Mouse (Mus musculus): ENCODE measurements around the gene Ctnna3. TPM values are rescaled to one million over a fixed set of nuclear protein-coding genes. Genes with fewer than 3 reads are reported as not detected.
"Not testable (repeated sequence)": the region's sequence is repeated elsewhere in the genome, so short reads cannot be mapped to it uniquely, and the experiment has no call there.

Ctnna3 gene
- polyA plus RNA-seq, 1 experiment from 2014 or later, result 0.03 TPM

DNA sequence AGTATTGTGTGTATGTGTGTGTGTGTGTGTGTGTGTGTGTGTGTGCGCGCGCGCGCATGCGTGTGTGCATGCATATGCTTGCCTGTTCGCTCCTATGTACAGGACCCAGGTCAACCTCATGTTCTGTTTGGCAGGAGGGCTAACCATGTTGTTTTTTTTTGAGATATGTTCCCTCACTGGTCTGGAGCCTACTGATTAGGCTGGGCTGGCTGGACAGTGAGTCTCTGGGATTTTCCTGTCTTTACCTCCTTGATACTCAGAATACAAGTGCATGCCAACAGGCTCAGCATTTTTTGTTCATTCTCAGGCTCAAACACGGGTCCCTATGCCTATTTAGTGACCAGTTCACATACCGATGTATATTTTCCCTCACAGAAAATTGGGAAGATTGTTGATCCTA lies 794.1 kb downstream of the Ctnna3 start:
- H3K9me3 ChIP-seq (replicated peaks), result no peaks in the 10 kb centered on the region
- no peak overlapping the region for H3K27ac ChIP-seq (replicated peaks)
- H3K4me3 ChIP-seq (replicated peaks), result no peak overlapping the region
- H3K4me2 ChIP-seq, result no peak overlapping the region
- H3K27me3 ChIP-seq, result no peaks in the 10 kb centered on the region
- H3K4me1 ChIP-seq (replicated peaks), result no peaks in the 10 kb centered on the region
- no peak for ATAC-seq (ENCODE audit: insufficient read depth)
- no peak overlapping the region for H3K9ac ChIP-seq
- WGBS (ENCODE audit: insufficient replicate concordance), result 82% methylated on average over 9 of the region's 9 CpGs
- H3K36me3 ChIP-seq (replicated peaks), result no peaks in the 10 kb centered on the region

DNA sequence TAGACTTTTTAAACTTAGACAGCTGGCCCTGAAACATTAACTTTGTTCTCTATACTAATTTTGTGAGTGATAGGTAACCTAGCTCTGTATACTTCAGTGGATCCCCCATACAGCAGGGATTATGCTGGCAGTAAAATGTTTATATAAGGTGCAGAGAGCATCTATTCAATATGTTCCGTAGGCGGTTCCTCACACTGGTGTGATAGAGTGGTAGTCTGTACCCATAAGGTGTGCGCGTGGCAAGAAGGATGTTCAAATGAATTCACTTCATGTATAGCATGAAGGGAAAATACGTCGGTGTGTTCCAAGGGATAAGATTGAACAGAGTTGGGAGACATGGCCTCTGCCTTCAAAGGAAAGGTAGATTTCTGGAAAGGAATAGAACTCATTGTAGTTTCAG lies 794.5 kb downstream of the Ctnna3 start:
- H3K9ac ChIP-seq, result no peak overlapping the region
- H3K27me3 ChIP-seq, result no peaks in the 10 kb centered on the region
- no peak overlapping the region for H3K4me2 ChIP-seq
- WGBS (ENCODE audit: insufficient replicate concordance), result 75% methylated on average over 6 of the region's 6 CpGs
- H3K36me3 ChIP-seq (replicated peaks), result no peaks in the 10 kb centered on the region
- no peak overlapping the region for H3K27ac ChIP-seq (replicated peaks)
- no peak overlapping the region for H3K4me3 ChIP-seq (replicated peaks)
- ATAC-seq (ENCODE audit: insufficient read depth), result no peak
- no peaks in the 10 kb centered on the region for H3K4me1 ChIP-seq (replicated peaks)
- H3K9me3 ChIP-seq (replicated peaks), result no peaks in the 10 kb centered on the region

DNA sequence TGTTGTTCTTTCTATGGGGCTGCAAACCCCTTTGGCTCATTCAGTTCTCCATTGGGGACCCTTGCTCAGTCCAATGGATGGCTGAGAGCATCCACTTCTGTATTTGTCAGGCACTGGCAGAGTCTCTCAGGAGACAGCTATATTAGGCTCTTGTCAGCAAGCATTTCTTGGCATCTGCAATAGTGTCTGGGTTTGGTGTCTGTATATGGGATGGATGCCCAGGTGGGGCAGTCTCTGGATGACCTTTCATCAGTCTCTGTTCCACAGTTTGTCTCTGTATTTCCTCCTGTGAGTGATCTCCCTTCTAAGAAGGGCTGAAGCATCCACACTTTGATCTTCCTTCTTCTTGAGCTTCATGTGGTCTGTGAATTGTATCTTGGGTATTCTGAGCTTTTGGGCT lies 795.9 kb downstream of the Ctnna3 start:
- not testable (repeated sequence) for ATAC-seq (ENCODE audit: insufficient read depth); H3K36me3 ChIP-seq (replicated peaks); H3K4me1 ChIP-seq (replicated peaks); H3K9ac ChIP-seq; H3K4me3 ChIP-seq (replicated peaks); H3K9me3 ChIP-seq (replicated peaks); H3K4me2 ChIP-seq; H3K27ac ChIP-seq (replicated peaks); H3K27me3 ChIP-seq

DNA sequence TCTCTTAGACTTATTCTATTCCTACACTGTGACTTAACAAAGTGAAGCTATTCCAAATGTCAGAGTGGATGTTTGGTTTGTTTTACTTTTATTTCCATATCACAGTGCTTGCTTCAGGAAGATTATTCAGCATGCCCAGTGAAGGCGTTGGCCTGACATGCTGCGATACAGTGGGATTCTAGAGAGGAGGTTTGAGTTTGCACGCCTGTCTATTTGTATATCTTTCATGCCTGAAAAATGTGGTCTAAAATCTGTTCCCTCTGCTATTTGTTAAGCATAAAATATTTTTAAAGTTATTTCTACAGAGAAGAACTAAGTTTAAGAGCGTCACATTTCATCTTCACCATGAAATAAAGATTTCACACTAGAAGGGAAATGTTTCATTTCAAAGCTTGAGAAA lies 813.5 kb downstream of the Ctnna3 start:
- Histone ChIP-seq H3K9ac (no peak overlapping the region), H3K4me2 (no peak overlapping the region), H3K4me1 (replicated peaks) (no peaks in the 10 kb centered on the region), H3K9me3 (replicated peaks) (no peaks in the 10 kb centered on the region), H3K36me3 (replicated peaks) (no peaks in the 10 kb centered on the region), H3K27ac (replicated peaks) (no peak overlapping the region), H3K27me3 (no peaks in the 10 kb centered on the region), H3K4me3 (replicated peaks) (no peak overlapping the region)
- 63% methylated on average over 4 of the region's 4 CpGs for WGBS (ENCODE audit: insufficient replicate concordance)
- no peak for ATAC-seq (ENCODE audit: insufficient read depth)

DNA sequence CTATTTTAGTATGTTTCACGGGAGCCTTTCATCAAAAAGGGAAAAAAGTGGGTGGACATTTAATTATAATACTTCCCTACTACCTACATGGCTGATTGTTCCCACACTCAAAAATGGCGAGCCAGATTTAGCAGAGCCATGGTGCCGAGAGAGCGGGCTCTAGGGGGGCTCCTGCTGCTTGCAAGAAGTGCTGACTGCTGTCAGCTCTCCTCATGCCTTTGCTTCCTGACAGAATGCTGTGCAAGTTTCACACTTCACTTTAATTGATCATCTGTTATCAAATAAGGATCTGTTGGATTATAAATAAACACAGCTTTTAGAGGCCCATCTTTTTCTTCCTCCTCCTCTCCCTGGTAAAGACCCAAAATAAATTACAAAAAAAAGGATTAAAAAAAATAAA lies 838.3 kb downstream of the Ctnna3 start:
- ATAC-seq (ENCODE audit: insufficient read depth), result no peak
- Histone ChIP-seq H3K9ac (no peak overlapping the region), H3K27me3 (no peaks in the 10 kb centered on the region), H3K4me3 (replicated peaks) (no peak overlapping the region), H3K36me3 (replicated peaks) (no peaks in the 10 kb centered on the region), H3K4me2 (no peak overlapping the region), H3K27ac (replicated peaks) (no peak overlapping the region), H3K9me3 (replicated peaks) (no peaks in the 10 kb centered on the region), H3K4me1 (replicated peaks) (no peaks in the 10 kb centered on the region)
- 56% methylated on average over 4 of the region's 4 CpGs for WGBS (ENCODE audit: insufficient replicate concordance)

DNA sequence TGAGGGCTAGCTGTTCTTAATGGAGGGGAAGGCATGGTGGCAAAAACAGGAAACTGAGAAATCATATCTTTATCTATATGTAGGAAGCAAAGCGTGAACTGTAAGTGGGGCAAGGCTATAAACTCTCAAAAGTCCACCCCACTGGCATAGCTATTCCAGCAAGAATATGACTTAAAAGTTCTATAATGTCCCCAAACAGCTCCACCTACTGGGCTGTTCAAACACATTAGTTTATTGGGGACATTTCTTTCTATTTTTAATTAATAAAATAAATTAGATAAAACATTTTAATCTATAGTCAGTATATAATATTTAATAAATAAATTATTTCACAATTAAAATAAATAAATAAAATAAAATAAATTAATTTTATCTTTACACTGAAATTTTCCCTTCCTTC lies 845.2 kb downstream of the Ctnna3 start:
- 48% methylated on average over 1 of the region's 1 CpGs for WGBS (ENCODE audit: insufficient replicate concordance)
- H3K27ac ChIP-seq (replicated peaks), result no peak overlapping the region

DNA sequence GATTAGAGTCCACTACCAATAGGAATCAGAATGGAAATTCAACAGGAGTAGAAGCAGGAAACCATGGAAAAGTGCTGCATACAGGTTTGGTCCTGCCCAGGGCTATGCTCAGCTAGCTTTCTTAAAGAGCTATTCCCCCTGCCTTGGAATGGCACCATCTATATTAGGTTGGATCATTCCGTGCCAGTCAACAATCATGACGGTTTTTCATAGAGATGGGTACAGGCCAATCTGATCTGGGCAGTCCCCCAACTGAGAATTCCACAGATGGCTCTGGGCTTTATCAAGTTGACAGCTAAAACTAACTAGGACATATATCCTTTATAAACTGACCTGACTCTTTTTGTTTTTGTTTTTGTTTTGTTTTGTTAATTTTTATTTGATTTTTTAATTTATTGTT lies 848.9 kb downstream of the Ctnna3 start:
- Histone ChIP-seq H3K9me3 (replicated peaks) (no peaks in the 10 kb centered on the region), H3K4me1 (replicated peaks) (no peaks in the 10 kb centered on the region), H3K4me3 (replicated peaks) (no peak overlapping the region), H3K36me3 (replicated peaks) (no peaks in the 10 kb centered on the region), H3K27ac (replicated peaks) (no peak overlapping the region), H3K9ac (no peak overlapping the region), H3K27me3 (no peaks in the 10 kb centered on the region), H3K4me2 (no peak overlapping the region)
- 73% methylated on average over 2 of the region's 2 CpGs for WGBS (ENCODE audit: insufficient replicate concordance)
- ATAC-seq (ENCODE audit: insufficient read depth), result no peak

More for the DNA sequence above, 845.2 kb downstream of the Ctnna3 start:
- Histone ChIP-seq H3K9ac (no peak overlapping the region), H3K4me3 (replicated peaks) (no peak overlapping the region), H3K9me3 (replicated peaks) (no peaks in the 10 kb centered on the region), H3K4me2 (no peak overlapping the region), H3K36me3 (replicated peaks) (no peaks in the 10 kb centered on the region), H3K4me1 (replicated peaks) (no peaks in the 10 kb centered on the region), H3K27me3 (no peaks in the 10 kb centered on the region)
- no peak for ATAC-seq (ENCODE audit: insufficient read depth)

DNA sequence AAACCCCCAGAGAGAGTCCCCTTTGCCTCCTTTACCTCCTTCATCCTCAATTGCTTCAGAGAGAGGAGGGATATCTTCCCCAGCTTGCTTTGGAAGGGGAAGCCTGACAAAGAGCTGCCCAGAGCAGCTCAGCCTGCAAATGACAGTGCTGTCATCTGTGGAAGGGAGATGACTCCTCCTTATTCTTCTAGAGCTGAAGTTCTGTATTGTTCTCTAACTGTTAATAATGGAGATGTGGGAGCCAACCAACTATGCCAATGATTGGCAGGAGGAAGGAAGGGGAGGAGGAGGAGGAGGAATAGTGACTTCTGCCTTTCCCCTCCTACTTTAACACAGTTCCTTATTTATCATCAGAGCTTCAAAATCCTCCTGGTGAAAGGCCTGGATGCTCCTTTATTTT lies 875.9 kb downstream of the Ctnna3 start:
- Histone ChIP-seq H3K4me2 (no peak overlapping the region), H3K4me3 (replicated peaks) (no peak overlapping the region), H3K27ac (replicated peaks) (no peak overlapping the region), H3K9me3 (replicated peaks) (no peaks in the 10 kb centered on the region), H3K36me3 (replicated peaks) (no peaks in the 10 kb centered on the region), H3K9ac (no peak overlapping the region), H3K4me1 (replicated peaks) (no peaks in the 10 kb centered on the region), H3K27me3 (no peaks in the 10 kb centered on the region)
- no peak for ATAC-seq (ENCODE audit: insufficient read depth)

DNA sequence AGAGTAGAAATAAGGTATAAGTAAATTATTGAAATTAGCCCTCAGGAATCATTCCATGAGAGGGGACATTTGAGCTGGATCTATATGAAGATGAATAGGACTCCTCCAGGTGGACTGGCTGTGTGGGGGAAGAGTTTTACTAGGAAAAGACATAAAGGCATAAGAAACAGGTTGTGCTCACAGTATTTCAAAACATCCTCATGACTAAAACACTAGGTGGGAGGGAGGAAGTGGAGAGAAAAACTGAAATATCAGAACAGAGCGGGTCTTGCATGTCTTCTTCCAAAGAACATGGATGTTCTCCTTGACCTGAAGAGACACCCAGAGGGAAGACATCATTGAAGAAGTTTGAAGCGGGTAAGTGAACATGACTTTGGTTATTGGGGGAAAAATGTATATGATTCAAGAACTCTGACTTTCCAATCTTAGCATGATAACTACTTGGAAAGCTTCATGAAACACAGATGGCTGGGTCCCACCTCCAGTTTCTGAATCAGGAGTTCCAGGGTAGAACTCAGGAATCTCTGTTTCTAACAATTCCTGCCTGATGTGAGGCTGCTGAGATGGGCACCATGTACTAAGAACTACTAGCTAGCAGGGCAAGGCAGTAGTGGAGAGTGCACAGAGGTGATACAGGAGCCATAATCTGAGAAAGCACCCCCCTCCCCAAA lies 881.9 kb downstream of the Ctnna3 start:
- WGBS (ENCODE audit: insufficient replicate concordance), result 61% methylated on average over 2 of the region's 2 CpGs
- no peak overlapping the region for H3K27ac ChIP-seq (replicated peaks)
- H3K9me3 ChIP-seq (replicated peaks), result no peaks in the 10 kb centered on the region
- H3K27me3 ChIP-seq, result no peaks in the 10 kb centered on the region
- H3K36me3 ChIP-seq (replicated peaks), result no peaks in the 10 kb centered on the region
- H3K4me1 ChIP-seq (replicated peaks), result no peaks in the 10 kb centered on the region
- no peak for ATAC-seq (ENCODE audit: insufficient read depth)
- H3K4me3 ChIP-seq (replicated peaks), result no peak overlapping the region
- H3K9ac ChIP-seq, result no peak overlapping the region
- no peak overlapping the region for H3K4me2 ChIP-seq

DNA sequence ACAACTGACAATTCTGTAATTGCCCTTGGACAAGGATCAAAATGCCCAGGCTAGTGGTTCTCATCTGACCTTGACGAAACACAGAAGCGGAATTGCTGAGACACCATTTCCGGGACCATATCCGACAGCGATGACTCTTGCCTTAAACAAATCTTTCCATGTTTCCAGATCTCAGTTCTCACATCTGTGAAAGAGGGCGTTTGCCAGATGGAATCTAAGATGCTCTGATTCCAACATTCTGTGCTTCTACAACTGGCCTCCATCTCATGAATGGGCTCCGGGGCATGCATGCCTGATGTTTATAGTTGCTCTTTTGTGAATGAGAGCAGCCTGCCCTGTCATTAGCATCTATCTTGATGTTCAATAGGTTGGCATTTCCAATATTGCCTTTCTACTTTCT lies 890.4 kb downstream of the Ctnna3 start:
- H3K9me3 ChIP-seq (replicated peaks), result no peaks in the 10 kb centered on the region
- no peaks in the 10 kb centered on the region for H3K4me1 ChIP-seq (replicated peaks)
- no peak for ATAC-seq (ENCODE audit: insufficient read depth)
- H3K9ac ChIP-seq, result no peak overlapping the region
- no peak overlapping the region for H3K4me3 ChIP-seq (replicated peaks)
- WGBS (ENCODE audit: insufficient replicate concordance), result 71% methylated on average over 7 of the region's 7 CpGs
- no peak overlapping the region for H3K4me2 ChIP-seq
- no peaks in the 10 kb centered on the region for H3K36me3 ChIP-seq (replicated peaks)
- H3K27ac ChIP-seq (replicated peaks), result no peak overlapping the region
- H3K27me3 ChIP-seq, result no peaks in the 10 kb centered on the region

DNA sequence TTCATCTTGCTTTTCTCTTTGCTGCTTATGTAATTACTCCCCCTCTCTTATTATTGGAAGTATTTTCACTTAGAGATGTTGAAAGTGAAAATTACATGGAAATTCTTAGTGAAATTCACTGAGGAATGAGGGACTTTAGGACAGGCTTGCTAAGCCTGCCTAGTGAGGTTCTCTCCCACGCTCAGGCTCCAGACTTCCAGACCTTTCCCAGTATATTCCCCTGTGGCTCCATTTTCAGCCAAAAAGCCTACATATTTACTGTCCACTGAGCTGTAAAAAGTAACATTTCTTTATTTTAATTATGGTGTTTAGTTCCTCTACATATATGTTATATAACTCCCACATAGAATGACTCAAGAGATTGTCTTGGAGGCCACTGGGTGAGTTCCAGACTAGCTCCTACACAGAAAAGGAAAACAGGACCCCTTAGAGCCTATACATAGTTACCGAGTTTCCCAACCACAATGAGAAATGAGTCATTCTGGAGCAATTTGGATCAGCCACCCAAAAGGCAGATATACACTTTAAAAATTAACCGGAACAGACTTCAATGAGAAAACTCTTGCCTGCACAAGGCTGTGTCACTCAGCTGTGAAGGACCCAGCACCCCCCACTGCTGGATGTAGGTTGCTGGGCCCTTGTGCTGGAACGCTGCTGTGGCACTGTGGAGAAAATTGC lies 912.9 kb downstream of the Ctnna3 start:
- no peak for ATAC-seq (ENCODE audit: insufficient read depth)
- Histone ChIP-seq H3K4me3 (replicated peaks) (no peak overlapping the region), H3K27me3 (no peaks in the 10 kb centered on the region), H3K9me3 (replicated peaks) (no peaks in the 10 kb centered on the region), H3K4me2 (no peak overlapping the region), H3K27ac (replicated peaks) (no peak overlapping the region), H3K9ac (no peak overlapping the region), H3K4me1 (replicated peaks) (no peaks in the 10 kb centered on the region), H3K36me3 (replicated peaks) (no peaks in the 10 kb centered on the region)
- 52% methylated on average over 4 of the region's 4 CpGs for whole genome bisulfite sequencing (ENCODE audit: insufficient replicate concordance)

DNA sequence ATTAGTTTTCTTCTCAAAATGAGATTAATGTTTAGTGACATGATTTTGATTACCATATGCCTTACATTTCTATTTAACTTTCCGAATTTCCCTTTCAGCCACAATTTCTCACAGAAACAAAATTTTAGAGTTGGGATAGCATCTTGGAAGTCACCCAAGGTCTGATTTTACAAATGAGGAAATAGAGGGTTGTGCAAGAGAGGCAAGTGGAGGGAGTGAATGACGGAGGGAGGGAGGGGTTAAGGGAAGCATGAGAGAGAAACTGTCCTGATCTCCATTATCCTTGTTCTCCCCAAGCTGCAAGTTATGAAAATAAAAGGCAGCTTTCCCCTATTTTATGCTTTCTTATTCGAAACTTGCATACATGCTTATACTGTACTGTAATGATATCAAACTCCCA lies 943.4 kb downstream of the Ctnna3 start:
- H3K27me3 ChIP-seq, result no peaks in the 10 kb centered on the region
- no peaks in the 10 kb centered on the region for H3K36me3 ChIP-seq (replicated peaks)
- no peak overlapping the region for H3K9ac ChIP-seq
- H3K4me2 ChIP-seq, result no peak overlapping the region
- H3K27ac ChIP-seq (replicated peaks), result no peak overlapping the region
- no peak overlapping the region for H3K4me3 ChIP-seq (replicated peaks)
- H3K9me3 ChIP-seq (replicated peaks), result no peaks in the 10 kb centered on the region
- 39% methylated on average over 3 of the region's 3 CpGs for WGBS (ENCODE audit: insufficient replicate concordance)
- ATAC-seq (ENCODE audit: insufficient read depth), result no peak
- no peaks in the 10 kb centered on the region for H3K4me1 ChIP-seq (replicated peaks)

Measured in liver, embryonic 15.5 days (tissue).